Mouse (Mus musculus) hindbrain, embryonic 11.5 days (tissue): ENCODE measurements at regions not wholly inside any gene's neighbourhood (a gene's known extent, or its start where the extent isn't known, plus 50 kb on each side); places are given as distances from the start of the nearest gene placed in this dataset.

Experiments used
- ATAC-seq: fragments of 200-750 bp; cut with Nextera tagmentation; 2 replicates; pipeline ENCODE4 v1.8.0; 2017; ENCODE audit warnings: mild to moderate bottlenecking, moderate TSS enrichment, moderate library complexity; ENCODE audit not compliant: low FRiP score
- DNase-seq: peaks from one replicate; pipeline ENCODE4 v3.0.0-alpha.2; 2015; ENCODE audit warnings: low spot score
- H3K27ac ChIP-seq: fragments of 300-500 bp; sonication (generic); 2 replicates; pipeline ENCODE4 v1.5.1; 2014; ENCODE audit warnings: mild to moderate bottlenecking, low read depth, low read length
- H3K27me3 ChIP-seq: fragments of 300-500 bp; sonication (generic); 2 replicates; pipeline ENCODE4 v1.6.1; 2014; ENCODE audit warnings: mild to moderate bottlenecking, low read length, moderate library complexity, mixed read lengths; ENCODE audit not compliant: control insufficient read depth, insufficient read depth
- H3K36me3 ChIP-seq: fragments of 300-500 bp; sonication (generic); 2 replicates; pipeline ENCODE4 v1.6.1; 2014; ENCODE audit warnings: mild to moderate bottlenecking, low read length, moderate library complexity, mixed read lengths; ENCODE audit not compliant: control insufficient read depth, insufficient read depth
- H3K4me1 ChIP-seq: fragments of 300-500 bp; sonication (generic); replicated peaks from 2 replicates; pipeline ENCODE4 v1.6.1; 2014; ENCODE audit warnings: low read length, mixed read lengths; ENCODE audit not compliant: control insufficient read depth, insufficient read depth
- H3K4me2 ChIP-seq: fragments of 300-500 bp; sonication (generic); replicated peaks from 2 replicates; pipeline ENCODE4 v1.6.1; 2014; ENCODE audit warnings: mild to moderate bottlenecking, low read depth, low read length
- H3K4me3 ChIP-seq: fragments of 300-500 bp; sonication (generic); 2 replicates; pipeline ENCODE4 v1.5.1; 2014; ENCODE audit warnings: low read depth, low read length
- H3K9ac ChIP-seq: fragments of 300-500 bp; sonication (generic); 2 replicates; pipeline ENCODE4 v1.6.1; 2014; ENCODE audit warnings: low read depth, low read length
- H3K9me3 ChIP-seq: fragments of 300-500 bp; sonication (generic); 2 replicates; pipeline ENCODE4 v1.6.1; 2016; ENCODE audit warnings: low read length; ENCODE audit not compliant: control insufficient read depth
- WGBS: fragments of 180-500 bp; shearing (Covaris S2); extraction: QIAGEN DNeasy Blood & Tissue Kit; methylation state at CpG from one replicate; pipeline ENCODE4 v1.1.7; 2014; 5-methylcytosine and 5-hydroxymethylcytosine counted together

- no peaks in the 10 kb centered on the region for H3K27me3 ChIP-seq
- H3K4me2 ChIP-seq = no peak overlapping the region
- DNase-seq (no peak), ATAC-seq (peak; percentile 79)
- no peaks in the 10 kb centered on the region for H3K4me1 ChIP-seq
- H3K9ac ChIP-seq = no peak overlapping the region
- no peak overlapping the region for H3K4me3 ChIP-seq
- H3K36me3 ChIP-seq = no peaks in the 10 kb centered on the region
- no peaks in the 10 kb centered on the region for H3K9me3 ChIP-seq
- no peak overlapping the region for H3K27ac ChIP-seq
- 52% methylated on average over 4 of the region's 4 CpGs for WGBS
Measured at GRCm38 (mm10) chr10:74854991-74855664, 111.8 kb upstream of the Gnaz start.
